Mouse (Mus musculus) gastrocnemius, adult 8-10 months (tissue): ENCODE measurements at regions not wholly inside any gene's neighbourhood (a gene's known extent, or its start where the extent isn't known, plus 50 kb on each side); places are given as distances from the start of the nearest gene placed in this dataset.

Experiments
- DNase-seq, 2 experiments: peaks; one replicate each; pipeline ENCODE4 v3.0.0; 2022; ENCODE audit warnings: low spot score in 2 of 2

- DNase-seq = no peak
Measured at GRCm38 (mm10) chr9:33187187-33187586, 551.2 kb downstream of the Ets1 start.

DNA sequence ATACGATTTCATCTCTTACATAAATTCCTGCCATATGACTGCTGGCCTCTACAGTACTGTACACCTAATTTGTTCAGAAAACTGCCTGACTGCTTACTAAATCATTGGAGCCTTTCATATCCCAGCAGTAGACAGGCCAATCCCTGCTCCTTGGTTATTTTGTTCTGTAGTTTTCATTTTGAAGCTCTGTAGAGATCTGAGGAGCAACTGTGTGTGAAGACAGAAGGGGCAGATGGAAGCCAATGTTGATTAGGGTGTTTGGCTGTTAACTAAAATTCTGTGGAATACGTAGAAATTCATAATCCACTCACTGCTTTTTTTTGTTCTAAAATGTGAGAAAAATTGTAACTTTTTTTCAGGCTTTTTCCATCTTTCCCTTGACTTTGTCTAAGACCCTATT lies 573.1 kb downstream of the Ets1 start:
- DNase-seq = no peak

GRCm38 (mm10) chr9:33214523-33214922 lies 578.5 kb downstream of the Ets1 start:
- DNase-seq = no peak

GRCm38 (mm10) chr9:33220981-33221380 lies 585.0 kb downstream of the Ets1 start:
- DNase-seq = no peak

GRCm38 (mm10) chr9:33222066-33222805 lies 586.2 kb downstream of the Ets1 start:
- no peak for DNase-seq

- no peak for DNase-seq
Measured at GRCm38 (mm10) chr9:33233699-33234131, 597.7 kb downstream of the Ets1 start.

GRCm38 (mm10) chr9:33238190-33238589 lies 602.2 kb downstream of the Ets1 start:
- DNase-seq = no peak

- DNase-seq = no peak
Measured at GRCm38 (mm10) chr9:33238846-33239245, 602.8 kb downstream of the Ets1 start.

DNA sequence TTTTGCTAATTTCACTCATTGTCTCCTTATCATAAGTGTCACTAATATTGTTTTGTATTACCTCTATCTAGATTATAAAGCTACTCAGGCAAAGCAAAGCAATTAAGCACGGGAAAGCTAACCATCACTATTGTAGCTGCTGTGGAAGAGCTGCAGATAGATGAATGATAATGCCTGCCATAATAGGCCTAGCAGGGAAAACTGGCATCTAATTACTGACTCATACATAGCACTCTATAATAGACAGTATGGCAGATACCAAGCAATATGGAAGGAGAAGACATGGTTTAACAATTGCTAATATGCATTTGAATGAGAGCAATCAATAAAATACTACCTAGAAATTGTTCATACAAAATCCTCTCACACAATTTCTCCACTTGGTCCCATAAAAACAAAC lies 604.5 kb downstream of the Ets1 start:
- DNase-seq = no peak

GRCm38 (mm10) chr9:33240914-33241635 lies 605.1 kb downstream of the Ets1 start:
- DNase-seq = no peak

- no peak for DNase-seq
Measured at GRCm38 (mm10) chr9:33246932-33247331, 610.9 kb downstream of the Ets1 start.

DNA sequence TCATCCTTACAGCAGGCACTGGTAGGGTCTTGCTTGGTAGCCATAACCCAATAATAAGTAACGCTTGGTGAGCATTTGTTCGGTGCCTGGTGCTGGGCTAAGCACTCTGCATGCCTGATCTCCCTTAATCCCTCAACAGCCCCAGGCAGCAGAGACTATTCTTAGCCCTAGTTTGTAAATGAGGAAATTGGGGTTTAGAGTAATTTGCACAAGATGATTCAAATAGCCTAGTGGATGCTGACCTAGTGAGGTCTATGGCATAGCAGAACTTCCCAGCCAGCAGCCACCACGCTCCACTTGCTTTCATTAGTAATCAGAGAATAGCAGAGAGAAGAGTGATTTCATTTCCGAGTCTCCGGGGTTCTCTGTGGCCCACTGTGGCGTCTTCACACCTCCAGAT lies 622.2 kb downstream of the Ets1 start:
- no peak for DNase-seq

GRCm38 (mm10) chr9:33260171-33260570 lies 624.1 kb downstream of the Ets1 start:
- DNase-seq = no peak

GRCm38 (mm10) chr9:33289381-33289780 lies 653.4 kb downstream of the Ets1 start:
- DNase-seq = no peak

GRCm38 (mm10) chr9:33292116-33292515 lies 656.1 kb downstream of the Ets1 start:
- DNase-seq = no peak

DNA sequence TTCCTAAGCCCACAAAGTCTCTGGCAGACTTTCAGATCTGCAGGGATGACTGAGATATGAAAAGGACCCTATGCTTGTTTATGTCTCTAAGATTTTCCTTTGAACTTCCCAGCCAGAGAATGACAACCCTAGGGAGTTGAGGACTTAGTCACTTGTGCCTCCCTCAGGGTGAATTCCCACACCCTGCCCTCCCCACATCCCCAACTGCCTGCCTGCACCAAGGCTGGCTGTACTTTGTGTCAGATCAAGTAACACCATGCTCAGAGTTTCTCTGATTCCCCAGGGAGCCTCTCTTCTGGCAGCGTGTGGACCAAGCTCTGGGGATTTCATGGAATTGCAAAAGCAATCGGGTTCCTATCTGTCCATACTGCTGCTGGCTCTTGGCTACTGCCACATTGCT lies 659.9 kb downstream of the Ets1 start:
- DNase-seq = no peak

DNA sequence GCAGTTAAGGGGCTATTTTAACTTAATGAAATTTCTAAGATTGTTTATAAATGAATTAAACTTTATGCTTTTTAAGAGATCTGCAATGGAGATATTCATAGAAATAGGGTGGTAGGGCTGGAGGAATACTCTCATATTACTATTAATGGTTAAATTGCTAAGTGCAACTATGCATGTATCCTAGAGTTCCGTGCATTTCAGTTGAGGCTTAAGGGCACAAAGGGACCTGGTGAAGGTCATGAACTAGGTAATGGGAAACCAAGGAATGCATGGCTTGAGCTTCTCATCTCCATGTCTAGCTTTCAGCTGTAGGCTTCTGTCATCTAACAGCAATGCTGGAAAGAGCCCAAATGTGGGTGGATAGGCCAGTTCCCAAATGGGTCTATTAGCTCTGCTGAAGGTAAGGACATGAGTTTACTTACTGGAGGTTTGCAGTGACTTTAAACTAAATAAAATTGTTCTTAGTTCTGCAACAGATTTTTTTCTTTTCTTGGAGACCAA lies 683.6 kb downstream of the Ets1 start:
- no peak for DNase-seq

DNA sequence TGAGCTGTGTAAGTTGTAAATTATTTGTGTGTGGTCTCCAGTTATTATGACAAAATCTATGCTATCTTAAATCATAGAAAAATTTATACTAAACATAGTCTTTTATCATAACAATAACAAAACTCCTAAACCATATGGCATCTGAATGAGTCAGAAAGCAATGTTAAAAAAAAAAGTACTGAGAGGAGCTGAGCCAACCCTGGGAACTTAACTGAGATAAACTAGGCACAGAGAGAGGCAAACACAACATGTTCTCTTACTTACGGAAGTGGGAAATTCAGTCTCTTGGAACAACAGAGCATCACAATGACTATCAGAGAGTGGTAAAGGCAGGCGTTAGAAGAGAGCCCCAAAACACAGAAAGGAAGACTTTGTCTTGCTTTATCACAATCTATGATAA lies 691.7 kb downstream of the Ets1 start:
- DNase-seq = no peak

DNA sequence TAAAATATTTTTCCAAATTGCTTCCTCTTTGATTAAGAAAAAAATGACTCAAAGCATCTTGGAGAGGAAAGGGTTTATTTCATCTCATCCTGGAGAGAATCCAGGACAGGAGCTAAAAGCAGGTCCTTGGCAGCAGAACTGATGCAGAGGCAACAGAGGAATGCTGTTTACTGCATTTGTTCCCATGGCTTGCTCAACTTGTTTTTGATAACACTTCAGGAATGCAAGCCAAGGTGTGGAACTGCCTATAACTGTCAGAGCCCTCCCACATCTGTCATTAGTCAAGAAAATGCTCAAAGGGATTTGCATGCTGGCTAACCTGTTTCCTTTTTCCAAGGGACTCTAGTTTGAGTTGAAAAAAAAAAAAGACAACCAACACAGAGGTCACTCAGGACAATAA lies 714.2 kb downstream of the Ets1 start:
- DNase-seq = no peak

GRCm38 (mm10) chr9:33356621-33357020 lies 720.6 kb downstream of the Ets1 start:
- DNase-seq = no peak

- DNase-seq = no peak
Measured at GRCm38 (mm10) chr9:33360966-33361365, 724.9 kb downstream of the Ets1 start.

DNA sequence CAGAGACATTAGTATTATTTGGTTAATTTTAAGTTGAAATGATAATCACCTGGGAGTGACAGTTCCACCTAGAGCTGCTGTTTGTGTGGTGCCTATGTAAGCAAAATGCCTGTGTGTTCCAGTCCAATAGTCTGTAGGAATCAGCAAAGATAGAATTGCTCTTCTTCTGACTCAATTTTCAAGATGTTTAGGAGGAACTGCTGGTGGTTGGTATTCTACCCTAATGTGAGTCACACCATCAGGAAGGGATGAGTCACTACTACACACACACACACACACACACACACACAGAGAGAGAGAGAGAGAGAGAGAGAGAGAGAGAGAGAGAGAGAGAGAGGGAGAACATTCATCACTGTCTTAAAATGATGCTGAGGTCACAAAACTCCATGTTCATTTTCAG lies 753.1 kb downstream of the Ets1 start:
- DNase-seq = no peak

DNA sequence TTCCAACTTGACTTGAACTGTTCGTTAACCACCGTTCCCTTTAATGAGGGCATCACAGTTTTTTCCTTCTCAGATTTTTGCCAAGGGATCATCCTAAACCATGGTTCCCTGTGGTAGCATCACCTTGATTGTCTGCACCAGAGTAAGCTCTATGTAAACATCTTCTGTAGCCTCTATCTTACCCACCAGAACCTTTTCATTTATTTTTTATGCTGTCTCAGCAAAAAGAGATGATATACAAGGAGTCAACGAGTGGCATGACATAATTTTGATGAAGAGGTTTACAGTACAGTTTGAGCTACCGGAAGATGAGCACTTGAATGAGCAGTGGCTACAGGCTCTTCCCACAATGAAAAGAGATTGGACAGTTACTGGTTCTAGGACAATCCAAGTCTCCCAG lies 768.7 kb downstream of the Ets1 start:
- no peak for DNase-seq
